7 mouse cellular contexts compared by ENCODE assay signal in genomic region chr9:65826588-65827343, GRCm38 (mm10). TPM values are rescaled to one million over a fixed set of nuclear protein-coding genes. Genes with fewer than 3 reads are reported as not detected.
A peak's percentile ranks its signal among the peaks of the same experiment; 100 is the strongest.
DNase-seq lines count a peak whose midpoint lies in the region; ATAC-seq and TF ChIP-seq lines count a peak whose summit lies in the region.

No protein-coding gene starts in this region.

- H3K9ac ChIP-seq in forebrain, postnatal 0 days: peak overlapping the region; percentile 96
- H3K9ac ChIP-seq in hindbrain, embryonic 12.5 days: peak overlapping the region; percentile 97

- TF ChIP-seq CTCF in cerebellum, adult 2 months (IDR thresholded peaks at IDR 0.05; ENCODE audit: borderline replicate concordance, insufficient read depth, low read depth, low read length): no peak
- TF ChIP-seq CTCF in forebrain, postnatal 0 days (IDR thresholded peaks at IDR 0.05; ENCODE audit: low read depth): no peak; the same call in none of the 2 replicates

- no peaks in the 10 kb centered on the region for H3K27me3 ChIP-seq in cerebellum, adult 2 months (ENCODE audit: control insufficient read depth, insufficient read depth, low read length)
- H3K27me3 ChIP-seq in forebrain, postnatal 0 days (ENCODE audit: insufficient read depth, low read length): no peaks in the 10 kb centered on the region
- no peaks in the 10 kb centered on the region for H3K27me3 ChIP-seq in hindbrain, embryonic 12.5 days

- H3K4me1 ChIP-seq in cerebellum, adult 2 months (ENCODE audit: control insufficient read depth, insufficient read depth, low read length): peaks cover 10% of the 10 kb centered on the region
- peaks cover 31% of the 10 kb centered on the region for H3K4me1 ChIP-seq in forebrain, postnatal 0 days (ENCODE audit: insufficient read depth)
- H3K4me1 ChIP-seq in hindbrain, embryonic 12.5 days: peaks cover 43% of the 10 kb centered on the region

- peak overlapping the region; percentile 66 for H3K4me3 ChIP-seq in cerebellum, adult 2 months (replicated peaks; ENCODE audit: insufficient read depth, low read depth, low read length)
- peak overlapping the region; percentile 98 for H3K4me3 ChIP-seq in forebrain, postnatal 0 days (ENCODE audit: low read depth, low read length)
- peak overlapping the region; percentile 92 for H3K4me3 ChIP-seq in hindbrain, embryonic 12.5 days

- peak; percentile 49 for ATAC-seq in forebrain, postnatal 0 days
- ATAC-seq in hindbrain, embryonic 12.5 days (ENCODE audit: low FRiP score): peak; percentile 66

- 1% methylated on average over 31 of the region's 31 CpGs for WGBS in cerebellum, adult 2 months
- 3% methylated on average over 29 of the region's 31 CpGs for WGBS in forebrain, postnatal 0 days
- WGBS in hindbrain, embryonic 12.5 days: under 1% methylated on average over 31 of the region's 31 CpGs

- peak; percentile 20 for DNase-seq in WW6 (ENCODE audit: low read depth, low spot score)
- peak; percentile 61 to 67 for DNase-seq in cerebellum, adult 2 months
- DNase-seq in forebrain, postnatal 0 days: peak; percentile 72
- peak; percentile 49 to 56 for DNase-seq in layer of hippocampus, postnatal 14 days (ENCODE audit: low spot score in 2 of 2)
- peak; percentile 29 to 47 for DNase-seq in lung, postnatal 4 days
- peak; percentile 31 for DNase-seq in right cerebral cortex, adult 18-20 months

- no peaks in the 10 kb centered on the region for H3K9me3 ChIP-seq in forebrain, postnatal 0 days (ENCODE audit: low read length)
- no peaks in the 10 kb centered on the region for H3K9me3 ChIP-seq in hindbrain, embryonic 12.5 days (replicated peaks)

- no peaks in the 10 kb centered on the region for H3K36me3 ChIP-seq in forebrain, postnatal 0 days (ENCODE audit: insufficient read depth)
- no peaks in the 10 kb centered on the region for H3K36me3 ChIP-seq in hindbrain, embryonic 12.5 days

- TF ChIP-seq POLR2A in cerebellum, adult 2 months (IDR thresholded peaks at IDR 0.05; ENCODE audit: borderline replicate concordance, insufficient read depth, low read length): no peak

- peak overlapping the region; percentile 77 for H3K4me2 ChIP-seq in forebrain, postnatal 0 days (ENCODE audit: low read depth)
- H3K4me2 ChIP-seq in hindbrain, embryonic 12.5 days (replicated peaks): peak overlapping the region; percentile 58

- H3K27ac ChIP-seq in cerebellum, adult 2 months (ENCODE audit: insufficient read depth, low read length): peak overlapping the region; percentile 16
- H3K27ac ChIP-seq in forebrain, postnatal 0 days (ENCODE audit: low read depth, low read length): peak overlapping the region; percentile 97
- H3K27ac ChIP-seq in hindbrain, embryonic 12.5 days: peak overlapping the region; percentile 99

RNA-seq across cellular contexts. Expression of gene Zfp609, which starts 0.6 kb away (rescaled TPM):
- 19.2 and 23.2 TPM in 2 replicates for polyA plus RNA-seq in cerebellum, adult 2 months (2012; rRNA removed)
- 9.8 and 9.9 TPM in 2 replicates for total RNA-seq in forebrain, postnatal 0 days (2014; rRNA removed)
- polyA plus RNA-seq in forebrain, postnatal 0 days (2015; fragmentation: Nextera tagmentation; extraction: Ambion mirVana): 3.8 and 5.0 TPM in 2 replicates
- polyA plus RNA-seq in hindbrain, embryonic 12.5 days (2016; fragmentation: Nextera tagmentation; extraction: Ambion mirVana): 11.3 and 14.0 TPM in 2 replicates
- 10 to 100 TPM; 44.8 to 48.6 TPM for total RNA-seq in layer of hippocampus, postnatal 14 days (2021)

Comparison
In these comparisons a context has a peak if more than half of its experiments do, and no peak if none do; other contexts are left out.
1. Peak in every context shown above with its lines: DNase-seq, ATAC-seq, H3K4me3 ChIP-seq and H3K27ac ChIP-seq.
2. DNase-seq: peak in every context shown above with its lines; median percentile 72 in forebrain, postnatal 0 days; 64 in cerebellum, adult 2 months; 52 in layer of hippocampus, postnatal 14 days; 38 in lung, postnatal 4 days; 31 in right cerebral cortex, adult 18-20 months; 20 in WW6.
3. H3K27ac ChIP-seq: peak in every context shown above with its lines; median percentile 99 in hindbrain, embryonic 12.5 days; 97 in forebrain, postnatal 0 days; 16 in cerebellum, adult 2 months.